Mouse (Mus musculus): ENCODE measurements around the gene Mvk. TPM values are rescaled to one million over a fixed set of nuclear protein-coding genes. Genes with fewer than 3 reads are reported as not detected.

Gene Mvk
- polyA plus RNA-seq, 1 experiment, result 20.8 TPM

DNA sequence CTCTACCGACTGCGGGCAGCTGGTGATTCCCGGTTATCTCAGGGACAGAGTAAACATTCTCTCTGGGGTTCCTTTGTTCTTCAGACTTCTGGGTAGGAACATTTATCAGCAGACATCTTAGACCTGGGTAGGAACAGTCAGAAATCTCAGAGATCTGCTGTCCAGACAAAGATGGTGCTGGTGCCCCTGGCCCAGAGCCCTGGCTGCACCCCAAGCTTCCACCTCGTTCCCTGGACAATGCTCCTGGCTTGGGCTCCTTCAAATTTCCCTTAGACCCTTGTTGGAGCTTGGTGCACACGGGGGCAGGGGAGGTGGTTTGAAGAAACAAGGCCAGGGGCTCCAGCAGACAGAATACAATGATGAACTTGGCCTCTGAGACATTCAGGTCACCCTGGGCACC is 21.5 kb upstream of the Mvk start:
- Histone ChIP-seq H3K27me3 (ENCODE audit: control insufficient read depth, insufficient read depth, low read length) (no peaks in the 10 kb centered on the region), H3K27ac (ENCODE audit: control insufficient read depth, insufficient read depth, low read length) (no peak overlapping the region), H3K4me3 (ENCODE audit: control insufficient read depth, insufficient read depth, low read length) (no peak overlapping the region), H3K4me1 (replicated peaks; ENCODE audit: control insufficient read depth, insufficient read depth, low read length) (no peaks in the 10 kb centered on the region), H3K36me3 (ENCODE audit: control insufficient read depth, insufficient read depth, low read length) (peaks cover 22% of the 10 kb centered on the region)
- TF ChIP-seq POLR2A (IDR thresholded peaks at IDR 0.05; ENCODE audit: control insufficient read depth, extremely low read depth, insufficient read depth, low read length, poor library complexity) (no peak), CTCF (IDR thresholded peaks at IDR 0.05; ENCODE audit: borderline replicate concordance, control insufficient read depth, extremely low read depth, insufficient read depth, low read length, poor library complexity) (no peak)
- no peak for DNase-seq
- WGBS, result 75% methylated on average over 5 of the region's 5 CpGs

DNA sequence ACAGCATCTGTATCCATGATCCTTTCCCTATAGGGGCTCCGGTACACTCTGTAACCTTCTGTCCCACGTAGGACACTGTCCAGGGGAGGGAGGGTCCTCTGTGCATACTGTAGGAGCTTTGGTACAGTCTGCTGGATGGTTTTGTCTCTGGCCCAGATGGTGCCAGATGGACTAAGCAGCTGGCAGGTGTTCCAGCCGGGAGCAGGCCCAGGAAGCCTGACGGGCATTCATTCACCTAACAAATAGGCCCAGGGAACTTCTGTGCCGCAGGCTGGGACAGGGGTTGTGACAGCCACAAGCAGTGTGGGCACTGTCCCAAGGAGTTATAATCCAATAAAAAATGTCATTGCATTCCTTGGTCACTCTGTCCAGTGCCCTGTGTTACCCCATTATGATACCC is 20.1 kb upstream of the Mvk start:
- WGBS, result 95% methylated on average over 5 of the region's 5 CpGs
- no peak overlapping the region for H3K4me3 ChIP-seq (ENCODE audit: control insufficient read depth, insufficient read depth, low read length)

DNA sequence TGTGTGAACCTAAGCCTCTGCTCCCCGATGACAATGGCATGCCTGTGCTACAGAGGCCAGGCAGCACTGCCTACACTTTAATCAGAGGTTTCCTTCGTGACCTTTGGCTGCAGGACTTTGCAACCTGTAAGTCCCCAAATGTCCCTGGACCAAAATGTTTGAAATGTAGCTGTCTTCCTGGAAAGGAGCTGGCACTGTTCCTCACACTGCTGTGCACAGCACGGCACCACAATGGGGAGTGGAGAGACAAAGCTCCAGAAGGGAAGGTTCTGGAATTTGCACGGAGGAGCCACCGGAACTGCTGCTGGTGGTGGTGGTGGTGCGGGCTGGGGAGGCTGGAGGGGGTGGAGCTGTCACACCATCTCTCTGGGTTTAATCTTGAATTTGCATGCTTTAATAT is 17.3 kb upstream of the Mvk start:
- WGBS, result 88% methylated on average over 6 of the region's 6 CpGs
- H3K4me1 ChIP-seq (replicated peaks; ENCODE audit: control insufficient read depth, insufficient read depth, low read length), result no peaks in the 10 kb centered on the region
- TF ChIP-seq CTCF (IDR thresholded peaks at IDR 0.05; ENCODE audit: borderline replicate concordance, control insufficient read depth, extremely low read depth, insufficient read depth, low read length, poor library complexity) (no peak), POLR2A (IDR thresholded peaks at IDR 0.05; ENCODE audit: control insufficient read depth, extremely low read depth, insufficient read depth, low read length, poor library complexity) (no peak)
- H3K27ac ChIP-seq (ENCODE audit: control insufficient read depth, insufficient read depth, low read length), result no peak overlapping the region
- H3K4me3 ChIP-seq (ENCODE audit: control insufficient read depth, insufficient read depth, low read length), result no peak overlapping the region
- DNase-seq, result no peak
- H3K36me3 ChIP-seq (ENCODE audit: control insufficient read depth, insufficient read depth, low read length), result no peaks in the 10 kb centered on the region
- H3K27me3 ChIP-seq (ENCODE audit: control insufficient read depth, insufficient read depth, low read length), result no peaks in the 10 kb centered on the region

More for the DNA sequence above, 20.1 kb upstream of the Mvk start:
- H3K27ac ChIP-seq (ENCODE audit: control insufficient read depth, insufficient read depth, low read length), result no peak overlapping the region
- H3K4me1 ChIP-seq (replicated peaks; ENCODE audit: control insufficient read depth, insufficient read depth, low read length), result no peaks in the 10 kb centered on the region
- peaks cover 17% of the 10 kb centered on the region for H3K36me3 ChIP-seq (ENCODE audit: control insufficient read depth, insufficient read depth, low read length)
- DNase-seq, result no peak
- TF ChIP-seq POLR2A (IDR thresholded peaks at IDR 0.05; ENCODE audit: control insufficient read depth, extremely low read depth, insufficient read depth, low read length, poor library complexity) (no peak), CTCF (IDR thresholded peaks at IDR 0.05; ENCODE audit: borderline replicate concordance, control insufficient read depth, extremely low read depth, insufficient read depth, low read length, poor library complexity) (no peak)
- H3K27me3 ChIP-seq (ENCODE audit: control insufficient read depth, insufficient read depth, low read length), result no peaks in the 10 kb centered on the region

DNA sequence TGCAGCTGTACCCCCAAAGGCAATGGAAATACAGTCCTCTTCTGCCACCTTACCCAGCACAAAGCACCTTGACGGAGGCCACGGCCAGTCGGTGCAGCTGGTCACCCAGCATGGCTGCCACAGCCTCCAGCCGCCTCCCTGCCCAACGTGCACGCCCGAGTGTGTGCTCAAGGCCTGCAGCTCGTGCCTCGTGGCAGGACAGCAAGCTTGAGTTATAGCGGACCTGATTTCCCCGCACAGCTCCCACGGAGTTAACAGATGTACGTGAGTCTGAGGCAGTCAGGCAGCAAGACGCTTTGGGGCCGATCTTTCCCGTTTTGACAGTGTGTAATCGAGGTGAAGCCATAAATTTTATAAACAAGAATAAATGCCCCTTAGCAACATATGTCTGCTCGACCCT is 15.4 kb upstream of the Mvk start:
- TF ChIP-seq POLR2A (IDR thresholded peaks at IDR 0.05; ENCODE audit: control insufficient read depth, extremely low read depth, insufficient read depth, low read length, poor library complexity), result no peak
- no peak for TF ChIP-seq CTCF (IDR thresholded peaks at IDR 0.05; ENCODE audit: borderline replicate concordance, control insufficient read depth, extremely low read depth, insufficient read depth, low read length, poor library complexity)
- no peaks in the 10 kb centered on the region for H3K36me3 ChIP-seq (ENCODE audit: control insufficient read depth, insufficient read depth, low read length)
- H3K27ac ChIP-seq (ENCODE audit: control insufficient read depth, insufficient read depth, low read length), result no peak overlapping the region
- H3K4me3 ChIP-seq (ENCODE audit: control insufficient read depth, insufficient read depth, low read length), result no peak overlapping the region
- no peak for DNase-seq
- no peaks in the 10 kb centered on the region for H3K4me1 ChIP-seq (replicated peaks; ENCODE audit: control insufficient read depth, insufficient read depth, low read length)
- 81% methylated on average over 18 of the region's 18 CpGs for WGBS
- no peaks in the 10 kb centered on the region for H3K27me3 ChIP-seq (ENCODE audit: control insufficient read depth, insufficient read depth, low read length)

DNA sequence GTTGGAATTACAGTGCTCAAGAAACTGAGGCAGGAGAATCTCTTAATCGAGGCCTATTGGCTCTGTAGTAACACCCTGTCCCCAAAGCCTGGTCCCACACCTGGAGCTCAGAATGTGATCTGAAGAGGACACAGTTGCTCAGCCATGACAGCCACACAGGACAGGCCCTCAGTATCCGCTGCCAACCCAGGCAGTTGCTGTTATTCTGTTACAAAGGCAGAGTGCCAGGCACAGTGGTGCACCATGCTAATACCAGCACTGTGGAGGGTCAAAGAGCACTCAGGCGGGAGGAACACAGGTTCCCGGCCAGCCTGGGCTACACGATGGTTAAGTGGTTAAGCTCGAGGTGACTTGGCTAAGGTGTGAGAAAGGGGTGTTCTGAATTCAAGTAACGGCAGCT is 14.3 kb upstream of the Mvk start:
- DNase-seq, result no peak
- Histone ChIP-seq H3K27ac (ENCODE audit: control insufficient read depth, insufficient read depth, low read length) (no peak overlapping the region), H3K4me3 (ENCODE audit: control insufficient read depth, insufficient read depth, low read length) (no peak overlapping the region), H3K4me1 (replicated peaks; ENCODE audit: control insufficient read depth, insufficient read depth, low read length) (no peaks in the 10 kb centered on the region), H3K36me3 (ENCODE audit: control insufficient read depth, insufficient read depth, low read length) (no peaks in the 10 kb centered on the region), H3K27me3 (ENCODE audit: control insufficient read depth, insufficient read depth, low read length) (no peaks in the 10 kb centered on the region)
- 83% methylated on average over 7 of the region's 7 CpGs for WGBS
- TF ChIP-seq POLR2A (IDR thresholded peaks at IDR 0.05; ENCODE audit: control insufficient read depth, extremely low read depth, insufficient read depth, low read length, poor library complexity) (no peak), CTCF (IDR thresholded peaks at IDR 0.05; ENCODE audit: borderline replicate concordance, control insufficient read depth, extremely low read depth, insufficient read depth, low read length, poor library complexity) (no peak)

DNA sequence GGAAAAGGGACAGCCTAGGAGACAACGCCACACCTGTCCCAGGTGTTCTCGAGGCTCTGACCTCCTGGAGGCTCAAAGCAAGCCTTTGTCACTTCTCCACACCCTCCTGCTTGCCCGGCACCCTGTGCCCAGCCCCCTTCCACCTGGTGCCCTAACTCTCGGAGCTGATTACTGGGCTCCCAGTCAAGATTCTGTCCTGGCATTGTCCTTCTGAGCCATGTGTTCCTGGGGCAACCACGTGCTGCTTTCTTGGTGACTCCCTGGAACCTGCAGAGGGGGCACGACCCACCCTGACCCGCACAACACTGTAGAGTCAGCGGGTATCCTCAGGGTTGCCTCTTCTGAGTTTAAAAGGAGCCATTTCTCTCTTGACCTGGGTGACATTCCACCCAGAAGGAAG is 9.7 kb upstream of the Mvk start:
- Histone ChIP-seq H3K27me3 (ENCODE audit: control insufficient read depth, insufficient read depth, low read length) (no peaks in the 10 kb centered on the region), H3K27ac (ENCODE audit: control insufficient read depth, insufficient read depth, low read length) (no peak overlapping the region), H3K36me3 (ENCODE audit: control insufficient read depth, insufficient read depth, low read length) (no peaks in the 10 kb centered on the region), H3K4me1 (replicated peaks; ENCODE audit: control insufficient read depth, insufficient read depth, low read length) (no peaks in the 10 kb centered on the region), H3K4me3 (ENCODE audit: control insufficient read depth, insufficient read depth, low read length) (no peak overlapping the region)
- no peak for TF ChIP-seq CTCF (IDR thresholded peaks at IDR 0.05; ENCODE audit: borderline replicate concordance, control insufficient read depth, extremely low read depth, insufficient read depth, low read length, poor library complexity)
- TF ChIP-seq POLR2A (IDR thresholded peaks at IDR 0.05; ENCODE audit: control insufficient read depth, extremely low read depth, insufficient read depth, low read length, poor library complexity), result no peak
- 95% methylated on average over 8 of the region's 8 CpGs for WGBS
- DNase-seq, result no peak

DNA sequence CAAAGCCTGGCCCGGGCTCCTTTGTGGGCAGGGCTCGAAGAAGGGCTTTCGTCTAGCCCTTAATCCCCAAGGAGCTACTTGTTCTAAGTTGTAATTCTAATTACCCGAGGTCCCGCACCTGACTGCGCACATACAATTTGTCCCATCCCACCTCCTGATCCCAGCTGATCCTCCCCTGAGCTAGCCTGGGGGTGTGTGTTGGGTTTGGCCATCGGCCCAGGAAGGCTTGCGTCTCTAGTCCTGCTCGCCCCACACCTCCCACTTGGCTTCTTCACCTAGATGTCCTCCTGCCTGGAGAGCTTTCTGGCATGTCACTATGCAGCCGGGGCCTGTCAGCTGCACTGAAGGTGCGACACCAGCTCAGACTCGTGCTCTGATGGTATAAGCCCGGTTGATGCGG is 8.5 kb upstream of the Mvk start:
- H3K36me3 ChIP-seq (ENCODE audit: control insufficient read depth, insufficient read depth, low read length), result no peaks in the 10 kb centered on the region

More for the DNA sequence above, 8.5 kb upstream of the Mvk start:
- TF ChIP-seq CTCF (IDR thresholded peaks at IDR 0.05; ENCODE audit: borderline replicate concordance, control insufficient read depth, extremely low read depth, insufficient read depth, low read length, poor library complexity) (no peak), POLR2A (IDR thresholded peaks at IDR 0.05; ENCODE audit: control insufficient read depth, extremely low read depth, insufficient read depth, low read length, poor library complexity) (no peak)
- Histone ChIP-seq H3K27ac (ENCODE audit: control insufficient read depth, insufficient read depth, low read length) (no peak overlapping the region), H3K27me3 (ENCODE audit: control insufficient read depth, insufficient read depth, low read length) (no peaks in the 10 kb centered on the region), H3K4me1 (replicated peaks; ENCODE audit: control insufficient read depth, insufficient read depth, low read length) (no peaks in the 10 kb centered on the region), H3K4me3 (ENCODE audit: control insufficient read depth, insufficient read depth, low read length) (no peak overlapping the region)
- DNase-seq, result no peak
- WGBS, result 99% methylated on average over 14 of the region's 14 CpGs

All from thymus, adult 2 months (tissue).